In the genomic region with DNA sequence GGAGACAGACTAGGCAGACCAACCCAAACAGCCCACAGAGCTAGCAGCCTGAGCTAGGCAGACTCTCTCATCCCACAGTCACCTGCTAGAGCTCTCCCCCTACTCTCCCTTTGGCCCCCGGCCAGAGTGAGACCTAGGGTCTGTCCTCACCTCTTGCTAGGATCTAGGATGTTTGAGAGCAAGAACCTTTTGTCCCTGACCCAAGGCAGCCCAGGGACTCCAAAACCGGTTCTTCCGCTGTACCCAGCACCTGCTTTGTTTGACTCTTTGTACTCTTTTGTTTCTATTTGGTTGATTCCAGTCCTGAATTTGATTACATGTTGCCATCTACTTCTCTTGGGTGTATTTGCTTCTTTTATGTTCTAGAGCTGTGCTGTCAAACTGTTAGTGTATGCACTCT, we compare ENCODE assay signal across 22 mouse cellular contexts.
A peak's percentile ranks its signal among the peaks of the same experiment; 100 is the strongest.
DNase-seq lines count a peak whose midpoint lies in the region; TF ChIP-seq lines count a peak whose summit lies in the region.
"Had no signal": no experiment of that assay in that cellular context is flagged by ENCODE, and none has a peak within 500 bp of the region (broad histone marks: within the 10 kb centered on the region; RNA-seq: fewer than 3 reads in every experiment).

No protein-coding gene starts in this region.

- H3K27me3 ChIP-seq in ES-Bruce4 (ENCODE audit: control insufficient read depth, insufficient read depth, low read length, poor library complexity, severe bottlenecking), result no peaks in the 10 kb centered on the region
- H3K27me3 ChIP-seq: embryonic facial prominence, embryonic 12.5 days; embryonic facial prominence, embryonic 15.5 days; heart, embryonic 13.5 days had no signal

- no peaks in the 10 kb centered on the region for H3K36me3 ChIP-seq in ES-Bruce4 (ENCODE audit: control insufficient read depth, insufficient read depth, low read length, poor library complexity, severe bottlenecking)
- H3K36me3 ChIP-seq: embryonic facial prominence, embryonic 12.5 days; embryonic facial prominence, embryonic 15.5 days; heart, embryonic 10.5 days; heart, embryonic 13.5 days had no signal

- peak overlapping the region; percentile 53 for H3K27ac ChIP-seq in ES-Bruce4 (ENCODE audit: insufficient read depth, low read length)
- H3K27ac ChIP-seq: embryonic facial prominence, embryonic 12.5 days; embryonic facial prominence, embryonic 15.5 days; heart, adult 2 months; heart, embryonic 10.5 days; heart, embryonic 13.5 days; hindbrain, embryonic 14.5 days; hindbrain, postnatal 0 days had no signal

- TF ChIP-seq EP300 in ES-Bruce4 (IDR thresholded peaks at IDR 0.05; ENCODE audit: insufficient read depth, low read depth, low read length), result peak; percentile 85

- TF ChIP-seq CTCF in ES-Bruce4 (IDR thresholded peaks at IDR 0.05; ENCODE audit: low read depth, low read length), result no peak

- no peak overlapping the region for H3K4me3 ChIP-seq in ES-Bruce4 (ENCODE audit: low read depth, low read length)
- H3K4me3 ChIP-seq: embryonic facial prominence, embryonic 12.5 days; embryonic facial prominence, embryonic 15.5 days; heart, adult 2 months; heart, embryonic 10.5 days; heart, embryonic 13.5 days had no signal

- H3K9ac ChIP-seq in ES-Bruce4 (ENCODE audit: low read depth, poor library complexity, severe bottlenecking), result no peak overlapping the region
- H3K9ac ChIP-seq: embryonic facial prominence, embryonic 12.5 days; embryonic facial prominence, embryonic 15.5 days; heart, embryonic 13.5 days; hindbrain, embryonic 14.5 days had no signal

- no peak for TF ChIP-seq POLR2A in ES-Bruce4 (IDR thresholded peaks at IDR 0.05; ENCODE audit: insufficient read depth, low read length)

- intact Hi-C loops in left cerebral cortex, postnatal 10 days (cut with DNase I), result no loop called here

- no peaks in the 10 kb centered on the region for H3K9me3 ChIP-seq in ES-Bruce4 (replicated peaks; ENCODE audit: control insufficient read depth, insufficient read depth, low read length, poor library complexity, severe bottlenecking)
- H3K9me3 ChIP-seq: embryonic facial prominence, embryonic 15.5 days; heart, embryonic 10.5 days; heart, embryonic 13.5 days had no signal

- H3K4me1 ChIP-seq in ES-Bruce4 (ENCODE audit: control insufficient read depth, insufficient read depth, low read length), result no peaks in the 10 kb centered on the region
- H3K4me1 ChIP-seq: embryonic facial prominence, embryonic 12.5 days; embryonic facial prominence, embryonic 15.5 days; heart, embryonic 10.5 days; heart, embryonic 13.5 days had no signal

- DNase-seq in ZHBTc4 (ENCODE audit: low read depth, low spot score), result peak; percentile 8
- peak; percentile 12 for DNase-seq in lung, postnatal 25 days (ENCODE audit: low spot score)
- DNase-seq in testis, postnatal 10 days (ENCODE audit: low spot score), result peak; percentile 50
- DNase-seq in retina, postnatal 1 day, result no peak
- no peak for DNase-seq in gastrocnemius, postnatal 10 days
- DNase-seq in left cerebral cortex, postnatal 10 days (ENCODE audit: extremely low spot score in 1 of 2, low spot score in 2 of 2), result no peak
- DNase-seq: adrenal gland, postnatal 10 days; adrenal gland, postnatal 36 days; cerebellum, adult 2 months; cerebellum, adult 9-11 months; cerebellum, postnatal 25 days; gastrocnemius, postnatal 36 days; heart, adult 2 months; heart, postnatal 14 days; heart, postnatal 4 days had no signal

Comparison
In these comparisons a context has a peak if more than half of its experiments do, and no peak if none do; other contexts are left out.
1. DNase-seq: peak in ZHBTc4 (single experiment), lung, postnatal 25 days (single experiment) and testis, postnatal 10 days (single experiment); none in retina, postnatal 1 day (single experiment), gastrocnemius, postnatal 10 days (single experiment) and left cerebral cortex, postnatal 10 days (0 of 2).